Mouse (Mus musculus): ENCODE results near the gene Nr6a1. TPM values are rescaled to one million over a fixed set of nuclear protein-coding genes. Genes with fewer than 3 reads are reported as not detected.
A peak's percentile ranks its signal among the peaks of the same experiment; 100 is the strongest.

Gene Nr6a1
- polyA plus RNA-seq, 1 experiment = not detected

DNA sequence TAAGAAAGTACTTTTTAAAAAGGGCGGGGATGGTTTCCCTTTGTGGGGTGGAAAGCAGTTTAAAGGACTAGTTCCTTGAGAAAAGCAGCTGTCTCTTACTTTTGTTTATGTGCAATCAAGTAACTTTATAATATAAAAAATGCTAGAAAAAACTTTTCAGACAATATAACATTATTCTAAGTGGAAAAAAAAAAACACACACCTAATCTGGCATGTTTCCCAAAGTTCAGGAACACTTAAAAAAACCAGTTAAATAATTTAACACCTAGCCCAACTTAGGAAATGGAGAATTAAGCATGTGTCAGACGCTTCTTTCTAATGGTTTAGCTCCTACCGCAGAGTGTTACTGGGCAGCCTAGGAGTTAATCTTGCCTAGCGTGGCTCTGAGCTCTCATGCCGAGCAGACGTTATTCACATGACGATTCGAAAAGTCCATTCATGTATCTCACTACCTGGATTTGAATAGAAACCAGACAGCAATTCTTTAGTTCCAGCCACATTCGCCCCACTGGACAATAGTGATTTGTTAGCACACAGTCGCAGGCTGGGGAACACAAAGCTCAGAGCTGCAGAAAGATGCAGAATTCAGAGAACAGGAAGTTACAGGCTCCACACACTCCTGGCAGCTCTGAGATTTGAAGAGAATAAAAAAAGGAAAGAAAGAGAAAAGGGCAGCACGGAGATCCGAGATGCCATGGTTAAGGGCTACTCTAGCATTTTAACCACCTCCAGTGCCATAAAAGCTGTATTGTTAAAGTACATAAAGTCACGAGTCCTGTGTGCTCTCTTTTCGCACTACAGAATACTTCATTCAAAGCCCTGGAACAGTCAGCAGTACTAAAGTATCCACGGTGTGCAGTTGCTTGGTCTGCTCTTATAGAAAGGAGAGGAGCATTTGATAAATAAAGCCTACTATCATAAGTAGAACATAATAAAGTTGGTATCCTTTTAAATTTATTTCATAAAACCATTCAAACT, 102.4 kb downstream of the Nr6a1 start:
- Histone ChIP-seq H3K4me3 (ENCODE audit: insufficient read depth, low read depth, low read length) (peak overlapping the region; percentile 12; the same call in 1 of the 2 replicates), H3K4me1 (ENCODE audit: control insufficient read depth, insufficient read depth, low read length) (no peaks in the 10 kb centered on the region), H3K27ac (ENCODE audit: insufficient read depth, low read depth, low read length) (peak overlapping the region; percentile 70)
- TF ChIP-seq POLR2A (IDR thresholded peaks at IDR 0.05; ENCODE audit: insufficient read depth, low read depth, low read length) (no peak), CTCF (IDR thresholded peaks at IDR 0.05; ENCODE audit: insufficient read depth, low read depth, low read length) (no peak)
- 10% methylated on average over 15 of the region's 15 CpGs for WGBS

- TF ChIP-seq POLR2A (IDR thresholded peaks at IDR 0.05; ENCODE audit: insufficient read depth, low read depth, low read length) (no peak), CTCF (IDR thresholded peaks at IDR 0.05; ENCODE audit: insufficient read depth, low read depth, low read length) (no peak)
- H3K27ac ChIP-seq (ENCODE audit: insufficient read depth, low read depth, low read length) = peak overlapping the region; percentile 58
- no peaks in the 10 kb centered on the region for H3K4me1 ChIP-seq (ENCODE audit: control insufficient read depth, insufficient read depth, low read length)
- peak overlapping the region; percentile 60 for H3K4me3 ChIP-seq (ENCODE audit: insufficient read depth, low read depth, low read length)
- WGBS = 4% methylated on average over 12 of the region's 12 CpGs
Observed at GRCm38 (mm10) chr2:38823912-38824583, 103.4 kb downstream of the Nr6a1 start.

DNA sequence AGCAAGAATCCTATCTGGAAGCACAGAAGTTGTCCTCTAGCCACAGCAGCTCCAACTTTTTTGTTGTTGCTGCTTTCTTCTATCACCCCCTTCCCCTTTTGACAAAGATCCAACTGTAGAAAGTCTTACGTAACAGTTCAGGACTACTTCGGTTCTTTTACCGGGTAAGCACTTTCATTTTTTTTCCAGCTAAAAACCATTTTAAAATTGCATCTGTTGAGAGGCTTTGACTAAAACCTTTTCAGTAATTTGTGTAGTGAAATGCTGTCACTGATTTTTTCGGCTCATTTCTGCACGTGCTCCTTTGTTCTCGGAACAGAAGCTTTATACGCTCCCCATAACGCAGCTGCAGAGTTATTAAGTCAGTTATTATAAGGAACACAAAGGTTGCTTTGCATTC, 104.1 kb downstream of the Nr6a1 start:
- Histone ChIP-seq H3K4me3 (ENCODE audit: insufficient read depth, low read depth, low read length) (no peak overlapping the region), H3K27ac (ENCODE audit: insufficient read depth, low read depth, low read length) (0 out of 2 replicates have a peak overlapping the region, but pooled peaks have one; percentile 36), H3K4me1 (ENCODE audit: control insufficient read depth, insufficient read depth, low read length) (no peaks in the 10 kb centered on the region)
- WGBS = 3% methylated on average over 8 of the region's 8 CpGs
- TF ChIP-seq POLR2A (IDR thresholded peaks at IDR 0.05; ENCODE audit: insufficient read depth, low read depth, low read length) = no peak
- TF ChIP-seq CTCF (IDR thresholded peaks at IDR 0.05; ENCODE audit: insufficient read depth, low read depth, low read length) = no peak

GRCm38 (mm10) chr2:38822995-38823394, 104.5 kb downstream of the Nr6a1 start:
- H3K27ac ChIP-seq (ENCODE audit: insufficient read depth, low read depth, low read length) = 0 out of 2 replicates have a peak overlapping the region, but pooled peaks have one; percentile 36
- no peak for TF ChIP-seq POLR2A (IDR thresholded peaks at IDR 0.05; ENCODE audit: insufficient read depth, low read depth, low read length)
- no peak for TF ChIP-seq CTCF (IDR thresholded peaks at IDR 0.05; ENCODE audit: insufficient read depth, low read depth, low read length)
- no peak overlapping the region for H3K4me3 ChIP-seq (ENCODE audit: insufficient read depth, low read depth, low read length)
- H3K4me1 ChIP-seq (ENCODE audit: control insufficient read depth, insufficient read depth, low read length) = no peaks in the 10 kb centered on the region
- WGBS = 30% methylated on average over 6 of the region's 6 CpGs

GRCm38 (mm10) chr2:38817487-38817886, 110.0 kb downstream of the Nr6a1 start:
- Histone ChIP-seq H3K4me3 (ENCODE audit: insufficient read depth, low read depth, low read length) (no peak overlapping the region), H3K27ac (ENCODE audit: insufficient read depth, low read depth, low read length) (no peak overlapping the region), H3K4me1 (ENCODE audit: control insufficient read depth, insufficient read depth, low read length) (no peaks in the 10 kb centered on the region)
- WGBS = 84% methylated on average over 4 of the region's 4 CpGs
- no peak for TF ChIP-seq POLR2A (IDR thresholded peaks at IDR 0.05; ENCODE audit: insufficient read depth, low read depth, low read length)
- no peak for TF ChIP-seq CTCF (IDR thresholded peaks at IDR 0.05; ENCODE audit: insufficient read depth, low read depth, low read length)

- TF ChIP-seq CTCF (IDR thresholded peaks at IDR 0.05; ENCODE audit: insufficient read depth, low read depth, low read length) (no peak), POLR2A (IDR thresholded peaks at IDR 0.05; ENCODE audit: insufficient read depth, low read depth, low read length) (no peak)
- no peaks in the 10 kb centered on the region for H3K4me1 ChIP-seq (ENCODE audit: control insufficient read depth, insufficient read depth, low read length)
- no peak overlapping the region for H3K27ac ChIP-seq (ENCODE audit: insufficient read depth, low read depth, low read length)
- 3% methylated on average over 3 of the region's 3 CpGs for WGBS
- H3K4me3 ChIP-seq (ENCODE audit: insufficient read depth, low read depth, low read length) = no peak overlapping the region
Observed at GRCm38 (mm10) chr2:38797087-38797624, 130.3 kb downstream of the Nr6a1 start.

DNA sequence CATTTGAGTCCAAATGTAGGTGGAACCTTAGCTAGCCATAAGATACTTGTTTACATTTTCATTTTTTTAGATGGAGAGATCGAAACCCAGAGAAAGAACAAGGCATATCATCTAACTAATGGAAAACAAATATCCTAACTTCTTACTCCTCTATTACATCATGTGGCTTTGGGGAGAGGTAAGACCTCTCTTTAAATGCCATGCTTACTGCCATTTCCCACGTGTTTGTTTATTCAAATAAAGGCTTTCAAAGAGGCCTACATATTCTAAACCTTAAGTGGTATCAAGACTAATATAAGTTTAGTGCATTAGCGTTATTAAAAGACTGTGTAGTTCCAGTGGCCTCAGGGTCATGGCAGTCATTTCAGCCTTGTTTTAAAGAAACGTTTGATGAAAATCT, 140.2 kb downstream of the Nr6a1 start:
- 74% methylated on average over 4 of the region's 4 CpGs for WGBS
- TF ChIP-seq POLR2A (IDR thresholded peaks at IDR 0.05; ENCODE audit: insufficient read depth, low read depth, low read length) (no peak), CTCF (IDR thresholded peaks at IDR 0.05; ENCODE audit: insufficient read depth, low read depth, low read length) (no peak)
- Histone ChIP-seq H3K4me3 (ENCODE audit: insufficient read depth, low read depth, low read length) (no peak overlapping the region), H3K27ac (ENCODE audit: insufficient read depth, low read depth, low read length) (no peak overlapping the region), H3K4me1 (ENCODE audit: control insufficient read depth, insufficient read depth, low read length) (no peaks in the 10 kb centered on the region)

DNA sequence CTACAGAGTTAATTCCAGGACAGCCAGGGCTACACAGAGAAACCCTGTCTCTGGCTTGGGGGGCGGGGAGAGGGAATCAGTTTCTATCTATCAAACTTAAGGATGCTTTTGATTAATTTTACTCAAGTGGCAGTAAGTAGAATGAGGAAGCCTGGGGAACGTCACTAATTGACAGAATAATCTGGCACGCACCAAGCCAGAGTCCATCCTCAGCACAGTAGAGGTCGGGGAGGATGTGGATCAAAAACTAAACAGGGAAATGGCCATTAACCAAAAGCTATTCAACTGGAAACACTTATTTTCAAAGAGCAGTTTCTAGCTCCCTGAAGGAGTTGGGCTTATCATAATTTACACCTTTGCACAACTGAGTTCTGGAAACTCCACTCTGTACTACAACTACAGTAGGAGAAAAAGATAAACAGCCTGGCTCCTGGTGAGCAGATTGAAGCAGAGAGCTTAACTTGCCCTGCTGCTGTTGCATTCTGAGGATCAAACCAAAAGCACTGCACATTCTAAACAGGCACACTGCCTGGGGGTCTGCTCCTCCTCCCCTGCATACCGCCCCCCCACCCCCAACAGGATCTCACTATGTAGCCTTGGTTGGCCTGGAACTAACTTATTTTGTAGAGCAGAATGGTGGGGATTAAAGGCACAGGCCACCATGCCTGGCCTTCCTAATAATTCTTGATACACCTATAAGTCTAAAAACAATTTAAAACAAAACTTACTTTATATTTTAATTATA, 141.1 kb downstream of the Nr6a1 start:
- Histone ChIP-seq H3K4me1 (ENCODE audit: control insufficient read depth, insufficient read depth, low read length) (no peaks in the 10 kb centered on the region), H3K27ac (ENCODE audit: insufficient read depth, low read depth, low read length) (no peak overlapping the region), H3K4me3 (ENCODE audit: insufficient read depth, low read depth, low read length) (no peak overlapping the region)
- whole genome bisulfite sequencing = 51% methylated on average over 5 of the region's 5 CpGs
- TF ChIP-seq POLR2A (IDR thresholded peaks at IDR 0.05; ENCODE audit: insufficient read depth, low read depth, low read length) (no peak), CTCF (IDR thresholded peaks at IDR 0.05; ENCODE audit: insufficient read depth, low read depth, low read length) (no peak)
